Mouse (Mus musculus) CH12.LX (cell line): ENCODE measurements around the gene Mul1. TPM values are rescaled to one million over a fixed set of nuclear protein-coding genes. Genes with fewer than 3 reads are reported as not detected.

Experiments
- DNase-seq: peaks from one replicate; pipeline ENCODE4 v3.0.0-alpha.2; 2013; ENCODE audit errors: extremely low read depth
- H3K27ac ChIP-seq: 2 replicates; pipeline ENCODE4 v1.5.1; 2012; ENCODE audit warnings: low read depth, mild to moderate bottlenecking, control low read depth, moderate library complexity; ENCODE audit not compliant: insufficient read depth
- H3K27me3 ChIP-seq: replicated peaks from 2 replicates; pipeline ENCODE3; 2012; ENCODE audit warnings: inconsistent platforms
- H3K36me3 ChIP-seq, 2 experiments: replicated peaks in 1 of 2; 2 replicates each; pipeline versions ENCODE3 to v1.6.1; 2012; ENCODE audit warnings: inconsistent platforms in 1 of 2, low read length in 1 of 2, mild to moderate bottlenecking in 1 of 2, mixed read lengths in 1 of 2, moderate library complexity in 1 of 2; ENCODE audit not compliant: control insufficient read depth in 1 of 2, insufficient read depth in 1 of 2
- H3K4me1 ChIP-seq, 2 experiments: 2 replicates each; pipeline ENCODE4 v1.6.1; 2012; ENCODE audit warnings: inconsistent platforms in 1 of 2, moderate library complexity in 1 of 2; ENCODE audit not compliant: insufficient read depth in 2 of 2, control insufficient read depth in 1 of 2
- H3K4me2 ChIP-seq: 2 replicates; pipeline ENCODE4 v1.6.1; 2012; ENCODE audit warnings: low read depth, mild to moderate bottlenecking, control low read depth; ENCODE audit not compliant: poor library complexity, insufficient read depth, severe bottlenecking
- H3K4me3 ChIP-seq, 3 experiments: fragments of 150-350 bp in 1 of 3; sonication (generic) in 1 of 3; replicated peaks in 1 of 3; 2 replicates each; pipeline versions ENCODE3 to v1.5.1; 2011 to 2012; ENCODE audit warnings: low read depth in 2 of 3, low read length in 2 of 3, mild to moderate bottlenecking in 2 of 3, moderate library complexity in 2 of 3, control low read depth in 1 of 3, improper control_type of control experiment in 1 of 3, inconsistent platforms in 1 of 3, mixed read lengths in 1 of 3; ENCODE audit not compliant: poor library complexity in 1 of 3
- H3K79me2 ChIP-seq: replicated peaks from 2 replicates; pipeline ENCODE4 v1.6.1; 2012; ENCODE audit warnings: mild to moderate bottlenecking, moderate library complexity; ENCODE audit not compliant: control insufficient read depth, poor library complexity, insufficient read depth, severe bottlenecking; ENCODE audit errors: extremely low read depth
- H3K9ac ChIP-seq: 2 replicates; pipeline ENCODE4 v1.6.1; 2012; ENCODE audit warnings: low read depth, mild to moderate bottlenecking, control low read depth, moderate library complexity; ENCODE audit not compliant: insufficient read depth
- H3K9me3 ChIP-seq: replicated peaks from 2 replicates; pipeline ENCODE3; 2012; ENCODE audit warnings: low read length, inconsistent platforms, mixed read lengths
- BHLHE40 ChIP-seq: IDR thresholded peaks from 2 replicates; pipeline ENCODE4 v1.6.1; 2011; ENCODE audit warnings: mild to moderate bottlenecking, low read depth, low read length, improper control_type of control experiment
- CHD1 ChIP-seq: IDR thresholded peaks from 2 replicates; pipeline ENCODE4 v1.6.1; 2012; ENCODE audit warnings: low read depth, low read length, improper control_type of control experiment, inconsistent platforms
- CTCF ChIP-seq, 2 experiments: IDR thresholded peaks in 1 of 2; conservative IDR thresholded peaks in 1 of 2; 2 replicates each; pipeline ENCODE4 v1.5.1; 2011 to 2012; ENCODE audit warnings: low read depth in 2 of 2, low read length in 2 of 2, improper control_type of control experiment in 1 of 2, inconsistent platforms in 1 of 2, mild to moderate bottlenecking in 1 of 2, moderate library complexity in 1 of 2
- E2F4 ChIP-seq: IDR thresholded peaks from 2 replicates; pipeline ENCODE4 v1.6.1; 2011; ENCODE audit warnings: low read depth, low read length, improper control_type of control experiment; ENCODE audit not compliant: insufficient replicate concordance
- ELF1 ChIP-seq: IDR thresholded peaks from 2 replicates; pipeline ENCODE4 v1.6.1; 2014; ENCODE audit warnings: low read depth, mild to moderate bottlenecking, inconsistent platforms, low read length, improper control_type of control experiment
- EP300 ChIP-seq: IDR thresholded peaks from 2 replicates; pipeline ENCODE4 v1.6.1; 2011; ENCODE audit warnings: low read length, improper control_type of control experiment
- ETS1 ChIP-seq: conservative IDR thresholded peaks from 2 replicates; pipeline ENCODE4 v1.6.1; 2012; ENCODE audit warnings: low read depth, mild to moderate bottlenecking, inconsistent platforms, low read length, improper control_type of control experiment, moderate library complexity
- GABPA ChIP-seq: IDR thresholded peaks from 2 replicates; pipeline ENCODE4 v1.6.1; 2012; ENCODE audit warnings: low read depth, low read length, improper control_type of control experiment, inconsistent platforms; ENCODE audit not compliant: insufficient replicate concordance
- HCFC1 ChIP-seq: IDR thresholded peaks from 2 replicates; pipeline ENCODE4 v1.6.1; 2012; ENCODE audit warnings: low read depth, mild to moderate bottlenecking, inconsistent platforms, low read length, improper control_type of control experiment
- IRF4 ChIP-seq: IDR thresholded peaks from 2 replicates; pipeline ENCODE4 v1.6.1; 2014; ENCODE audit warnings: low read depth, mild to moderate bottlenecking, inconsistent platforms, low read length, improper control_type of control experiment
- KAT2A ChIP-seq: IDR thresholded peaks from 2 replicates; pipeline ENCODE4 v1.6.1; 2012; ENCODE audit warnings: low read length, improper control_type of control experiment, inconsistent platforms; ENCODE audit not compliant: insufficient replicate concordance
- MAX ChIP-seq: IDR thresholded peaks from 2 replicates; pipeline ENCODE4 v1.6.1; 2011; ENCODE audit warnings: low read length, improper control_type of control experiment
- MAZ ChIP-seq: IDR thresholded peaks from 2 replicates; pipeline ENCODE4 v1.6.1; 2012; ENCODE audit warnings: low read depth, mild to moderate bottlenecking, inconsistent platforms, low read length, improper control_type of control experiment, moderate library complexity
- NELFE ChIP-seq: IDR thresholded peaks from 2 replicates; pipeline ENCODE4 v1.6.1; 2011; ENCODE audit warnings: low read depth, low read length, improper control_type of control experiment
- NRF1 ChIP-seq: IDR thresholded peaks from 2 replicates; pipeline ENCODE4 v1.6.1; 2014; ENCODE audit warnings: low read depth, mild to moderate bottlenecking, inconsistent platforms, low read length, improper control_type of control experiment, moderate library complexity
- PAX5 ChIP-seq: IDR thresholded peaks from 2 replicates; pipeline ENCODE4 v1.6.1; 2012; ENCODE audit warnings: low read length, inconsistent platforms, mixed read lengths
- POLR2A ChIP-seq: IDR thresholded peaks from 2 replicates; pipeline ENCODE4 v1.6.1; 2011; ENCODE audit warnings: low read depth, mild to moderate bottlenecking, improper control_type of control experiment, low read length
- POLR2AphosphoS2 ChIP-seq: IDR thresholded peaks from 2 replicates; pipeline ENCODE4 v1.6.1; 2011; ENCODE audit warnings: low read depth, low read length, improper control_type of control experiment
- RAD21 ChIP-seq: IDR thresholded peaks from 2 replicates; pipeline ENCODE4 v1.6.1; 2011; ENCODE audit warnings: low read depth, mild to moderate bottlenecking, low read length, improper control_type of control experiment, moderate library complexity
- RCOR1 ChIP-seq: conservative IDR thresholded peaks from 2 replicates; pipeline ENCODE4 v1.6.1; 2012; ENCODE audit warnings: low read depth, mild to moderate bottlenecking, inconsistent platforms, low read length, improper control_type of control experiment
- SIN3A ChIP-seq: IDR thresholded peaks from 2 replicates; pipeline ENCODE4 v1.6.1; 2012; ENCODE audit warnings: low read length, improper control_type of control experiment, inconsistent platforms
- SMC3 ChIP-seq: IDR thresholded peaks from 2 replicates; pipeline ENCODE4 v1.6.1; 2011; ENCODE audit warnings: low read depth, low read length, improper control_type of control experiment
- TBP ChIP-seq: conservative IDR thresholded peaks from 2 replicates; pipeline ENCODE4 v1.6.1; 2011; ENCODE audit warnings: low read depth, low read length, improper control_type of control experiment
- USF2 ChIP-seq: conservative IDR thresholded peaks from 2 replicates; pipeline ENCODE4 v1.6.1; 2011; ENCODE audit warnings: low read depth, low read length, improper control_type of control experiment
- ZC3H11A ChIP-seq: IDR thresholded peaks from 2 replicates; pipeline ENCODE4 v1.6.1; 2012; ENCODE audit warnings: low read depth, mild to moderate bottlenecking, inconsistent platforms, low read length, improper control_type of control experiment
- ZKSCAN1 ChIP-seq: IDR thresholded peaks from 2 replicates; pipeline ENCODE4 v1.6.1; 2012; ENCODE audit warnings: low read depth, inconsistent platforms, low read length, improper control_type of control experiment, borderline replicate concordance
- ZMIZ1 ChIP-seq: IDR thresholded peaks from 2 replicates; pipeline ENCODE4 v1.6.1; 2012; ENCODE audit warnings: low read depth, mild to moderate bottlenecking, inconsistent platforms, low read length, improper control_type of control experiment
- ZNF384 ChIP-seq: IDR thresholded peaks from 2 replicates; pipeline ENCODE4 v1.6.1; 2012; ENCODE audit warnings: low read depth, low read length, improper control_type of control experiment, inconsistent platforms
- dilution Hi-C: fragments of 300-500 bp; cut with MboI; formaldehyde crosslinking; loops from 2 replicates; pipeline ENCODE4 v1.14.3; 2020; ENCODE audit warnings: low sequenced_read_pairs; ENCODE audit not compliant: extremely low pct_unique_long_range_greater_than_20kb, extremely low pct_ligation_motif_present
- in situ Hi-C: fragments of 300-500 bp; cut with MboI; formaldehyde crosslinking; loops from 3 replicates; pipeline ENCODE4 v1.14.3; 2019; ENCODE audit warnings: low sequenced_read_pairs, low pct_ligation_motif_present, low pct_unique_long_range_greater_than_20kb, mixed read lengths
- polyA plus RNA-seq: library from polyadenylated mRNA; unstranded; fragments of >175 nt; gene quantifications from 2 replicates; pipeline ENCODE4 v1.2.1, GENCODE M21; 2012; ENCODE audit warnings: low read depth; ENCODE audit not compliant: insufficient read length
- total RNA-seq, 2 experiments: library from RNA; depleted of rRNA; stranded (reverse); fragments of 300-350 nt in 1 of 2; fragments of >200 nt in 1 of 2; gene quantifications; 2 replicates each; pipeline ENCODE4 v1.2.3; 2012 to 2014

The Mul1 gene
- total and polyA plus RNA-seq, 3 experiments = 10.2 to 20.2 (median 12.3) TPM

- peak; percentile 61 for TF ChIP-seq ELF1
- no peak for TF ChIP-seq KAT2A
- no peak for TF ChIP-seq HCFC1
- peak in 1 of 2 experiments; percentile 45; a peak in 2 of 4 replicates for TF ChIP-seq CTCF (conservative IDR thresholded peaks at IDR 0.05 in 1 of 2, IDR thresholded peaks at IDR 0.05 in 1 of 2; ENCODE audit: low read depth in 2 of 2, low read length in 2 of 2)
- peak; percentile 31; the same call in 1 of the 2 replicates for TF ChIP-seq SIN3A
- no peak for TF ChIP-seq TBP
- TF ChIP-seq ZNF384 = peak; percentile 71
- TF ChIP-seq CHD1 = no peak
- no peak for TF ChIP-seq PAX5
- no peak for TF ChIP-seq SMC3
- TF ChIP-seq RAD21 = peak; percentile 7
- Histone ChIP-seq H3K4me3 (peak overlapping the region in 1 of 3 experiments; percentile 22), H3K27ac (no peak overlapping the region), H3K4me1 (peaks cover 15 to 38% of the 10 kb centered on the region in 2 experiments), H3K27me3 (peaks cover 95% of the 10 kb centered on the region), H3K9ac (no peak overlapping the region), H3K79me2 (no peaks in the 10 kb centered on the region), H3K36me3 (no peaks in the 10 kb centered on the region), H3K9me3 (peaks cover 17% of the 10 kb centered on the region), H3K4me2 (peak overlapping the region; percentile 85)
- no peak for DNase-seq
- in situ Hi-C loops = no loop called here
- dilution Hi-C loops = no loop called here
These were observed 28.7 kb downstream of the Mul1 start for GRCm38 (mm10) chr4:138462971-138463831.

- Histone ChIP-seq H3K4me2 (peak overlapping the region; percentile 85), H3K4me1 (peaks cover 7 to 31% of the 10 kb centered on the region in 2 experiments; a peak in 3 of 4 replicates), H3K4me3 (peak overlapping the region in 1 of 3 experiments; percentile 22), H3K79me2 (no peaks in the 10 kb centered on the region), H3K9ac (no peak overlapping the region), H3K27ac (no peak overlapping the region), H3K36me3 (no peaks in the 10 kb centered on the region), H3K9me3 (peaks cover 17% of the 10 kb centered on the region), H3K27me3 (peaks cover 94% of the 10 kb centered on the region)
- DNase-seq = peak; percentile 82
- dilution Hi-C loops = no loop called here
- in situ Hi-C loops = no loop called here
- TF ChIP-seq ZKSCAN1 (no peak), BHLHE40 (peak; percentile 62), NELFE (no peak), POLR2A (no peak), ELF1 (no peak; the same call in 1 of the 2 replicates), ZC3H11A (no peak), IRF4 (peak; percentile 74), HCFC1 (no peak), USF2 (no peak), GABPA (no peak), TBP (no peak), EP300 (peak; percentile 65), ETS1 (peak; percentile 75), MAX (no peak), ZNF384 (peak; percentile 90), MAZ (peak; percentile 94), E2F4 (no peak), NRF1 (no peak), CTCF (conservative IDR thresholded peaks at IDR 0.05 in 1 of 2, IDR thresholded peaks at IDR 0.05 in 1 of 2; ENCODE audit: low read depth in 2 of 2, low read length in 2 of 2) (no peak), CHD1 (no peak), RCOR1 (0 out of 2 replicates have a peak, but pooled peaks have one; percentile 55), POLR2AphosphoS2 (no peak), ZMIZ1 (no peak), SMC3 (no peak), KAT2A (no peak)
These were observed 29.5 kb downstream of the Mul1 start for GRCm38 (mm10) chr4:138463832-138464487.
